Mouse (Mus musculus) ES-E14 (cell line): ENCODE results near the gene Dnali1.

Source experiments
- CHD2 ChIP-seq: IDR thresholded peaks from 2 replicates; pipeline ENCODE4 v1.6.1; 2014; ENCODE audit warnings: mild to moderate bottlenecking, low read depth, low read length, inconsistent platforms
- HCFC1 ChIP-seq: IDR thresholded peaks from 2 replicates; pipeline ENCODE4 v1.6.1; 2012; ENCODE audit warnings: low read length, inconsistent platforms, borderline replicate concordance; ENCODE audit not compliant: insufficient read depth
- MAFK ChIP-seq: IDR thresholded peaks from 2 replicates; pipeline ENCODE4 v1.6.1; 2014; ENCODE audit warnings: mild to moderate bottlenecking, low read depth, low read length, inconsistent platforms; ENCODE audit not compliant: insufficient read depth
- ZC3H11A ChIP-seq: IDR thresholded peaks from 2 replicates; pipeline ENCODE4 v1.6.1; 2012; ENCODE audit warnings: low read depth, mild to moderate bottlenecking, inconsistent platforms, low read length, borderline replicate concordance
- ZNF384 ChIP-seq: IDR thresholded peaks from 2 replicates; pipeline ENCODE4 v1.6.1; 2012; ENCODE audit warnings: low read depth, low read length, inconsistent platforms

GRCm38 (mm10) chr4:125101334-125101733 lies 35.8 kb upstream of the Dnali1 start:
- no peak for TF ChIP-seq HCFC1
- TF ChIP-seq CHD2, result no peak
- TF ChIP-seq ZC3H11A, result no peak
- TF ChIP-seq MAFK, result no peak
- no peak for TF ChIP-seq ZNF384
